In the genomic region with DNA sequence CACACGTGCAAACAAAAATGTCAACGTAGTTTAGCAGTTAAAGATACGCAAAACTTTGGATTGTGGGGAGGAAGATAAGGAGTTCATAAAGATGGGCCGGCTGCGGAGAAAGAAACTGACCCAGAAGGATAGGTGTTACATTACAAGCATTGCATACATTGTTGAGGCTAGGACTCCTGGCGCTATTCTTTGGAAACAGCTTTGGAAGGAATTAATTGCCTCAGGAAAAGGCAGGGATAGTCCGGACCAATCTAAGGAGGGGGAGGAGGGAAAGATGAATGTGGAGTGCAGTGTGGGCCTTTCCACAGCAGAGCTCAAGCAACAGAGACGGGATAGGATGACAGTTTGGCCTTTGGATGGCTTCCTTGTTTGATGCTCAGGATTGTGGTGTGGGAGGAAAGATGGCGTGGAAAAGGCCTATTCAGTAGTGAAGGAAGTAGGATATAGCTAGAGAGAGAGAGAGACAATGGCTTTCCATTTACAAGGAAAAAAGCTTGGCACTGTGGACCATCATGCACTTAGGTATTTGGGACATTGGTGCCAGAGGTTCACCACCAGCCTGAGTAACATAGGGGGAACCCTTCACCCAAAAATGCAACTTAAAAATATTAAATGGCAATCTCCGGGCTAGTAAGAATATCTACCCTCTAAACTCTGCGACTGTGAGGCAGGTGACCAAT, we compare ENCODE assay signal across 8 mouse cellular contexts. TPM values are rescaled to one million over a fixed set of nuclear protein-coding genes. Genes with fewer than 3 reads are reported as not detected.
DNase-seq lines count a peak whose midpoint lies in the region; ATAC-seq and TF ChIP-seq lines count a peak whose summit lies in the region.

No protein-coding gene starts in this region.

- peak overlapping the region; percentile 91 for H3K4me2 ChIP-seq in kidney, postnatal 0 days (ENCODE audit: low read length)
- peak overlapping the region; percentile 96 for H3K4me2 ChIP-seq in hindbrain, embryonic 14.5 days (replicated peaks)
- peak overlapping the region; percentile 84 for H3K4me2 ChIP-seq in midbrain, embryonic 15.5 days

- peak overlapping the region; percentile 95 for H3K9ac ChIP-seq in kidney, postnatal 0 days (ENCODE audit: low read depth, low read length)
- peak overlapping the region; percentile 79 for H3K9ac ChIP-seq in hindbrain, embryonic 14.5 days
- peak overlapping the region; percentile 91 for H3K9ac ChIP-seq in midbrain, embryonic 15.5 days

- H3K36me3 ChIP-seq in kidney, postnatal 0 days (ENCODE audit: insufficient read depth, low read length): peaks cover 4% of the 10 kb centered on the region; the same call in 1 of the 2 replicates
- peaks cover 9% of the 10 kb centered on the region for H3K36me3 ChIP-seq in hindbrain, embryonic 14.5 days (replicated peaks; ENCODE audit: control insufficient read depth, insufficient read depth)
- H3K36me3 ChIP-seq in midbrain, embryonic 15.5 days (replicated peaks): no peaks in the 10 kb centered on the region

- no peaks in the 10 kb centered on the region for H3K9me3 ChIP-seq in kidney, postnatal 0 days (replicated peaks; ENCODE audit: low read length)
- no peaks in the 10 kb centered on the region for H3K9me3 ChIP-seq in hindbrain, embryonic 14.5 days (ENCODE audit: control insufficient read depth, low read length)
- H3K9me3 ChIP-seq in midbrain, embryonic 15.5 days: no peaks in the 10 kb centered on the region

- no peak for ATAC-seq in kidney, postnatal 0 days (replicated peaks; ENCODE audit: low FRiP score, low read depth)
- ATAC-seq in hindbrain, embryonic 14.5 days (ENCODE audit: low FRiP score): no peak
- no peak for ATAC-seq in midbrain, embryonic 15.5 days (replicated peaks)

- no peaks in the 10 kb centered on the region for H3K27me3 ChIP-seq in kidney, postnatal 0 days (ENCODE audit: insufficient read depth, low read length)
- H3K27me3 ChIP-seq in hindbrain, embryonic 14.5 days (ENCODE audit: control insufficient read depth, insufficient read depth, low read length): no peaks in the 10 kb centered on the region
- H3K27me3 ChIP-seq in midbrain, embryonic 15.5 days (replicated peaks): no peaks in the 10 kb centered on the region

- peak overlapping the region; percentile 99 for H3K4me3 ChIP-seq in kidney, postnatal 0 days (replicated peaks; ENCODE audit: low read depth, low read length)
- H3K4me3 ChIP-seq in bone marrow macrophage, adult 2 months (ENCODE audit: insufficient read depth, low read length): peak overlapping the region; percentile 73
- H3K4me3 ChIP-seq in hindbrain, embryonic 14.5 days (replicated peaks; ENCODE audit: low read length): peak overlapping the region; percentile 66
- peak overlapping the region; percentile 83 for H3K4me3 ChIP-seq in midbrain, embryonic 15.5 days

- TF ChIP-seq POLR2A in bone marrow macrophage, adult 2 months (IDR thresholded peaks at IDR 0.05; ENCODE audit: borderline replicate concordance, low read depth, low read length): no peak

- peak; percentile 23 for DNase-seq in kidney, postnatal 0 days (ENCODE audit: low spot score)
- no peak for DNase-seq in kidney, adult 11 months
- no peak for DNase-seq in hindbrain, embryonic 14.5 days (ENCODE audit: low spot score)
- DNase-seq in thymus, postnatal 14 days: no peak
- no peak for DNase-seq in adrenal gland, postnatal 4 days (ENCODE audit: low spot score in 2 of 2)
- DNase-seq in spleen, postnatal 36 days (ENCODE audit: low spot score in 2 of 2): no peak

- peaks cover 18% of the 10 kb centered on the region for H3K4me1 ChIP-seq in kidney, postnatal 0 days (replicated peaks; ENCODE audit: insufficient read depth, low read length)
- peaks cover 20% of the 10 kb centered on the region for H3K4me1 ChIP-seq in bone marrow macrophage, adult 2 months (ENCODE audit: control insufficient read depth, insufficient read depth, low read length)
- peaks cover 23% of the 10 kb centered on the region for H3K4me1 ChIP-seq in hindbrain, embryonic 14.5 days (replicated peaks; ENCODE audit: control insufficient read depth, insufficient read depth, low read length)
- peaks cover 27% of the 10 kb centered on the region for H3K4me1 ChIP-seq in midbrain, embryonic 15.5 days

- H3K27ac ChIP-seq in kidney, postnatal 0 days: peak overlapping the region; percentile 93; the same call in 1 of the 2 replicates
- H3K27ac ChIP-seq in bone marrow macrophage, adult 2 months (ENCODE audit: insufficient read depth, low read depth, low read length): peak overlapping the region; percentile 87
- H3K27ac ChIP-seq in hindbrain, embryonic 14.5 days: no peak overlapping the region
- H3K27ac ChIP-seq in midbrain, embryonic 15.5 days: no peak overlapping the region

- no peak for TF ChIP-seq CTCF in kidney, postnatal 0 days (IDR thresholded peaks at IDR 0.05; ENCODE audit: low read depth)
- no peak for TF ChIP-seq CTCF in bone marrow macrophage, adult 2 months (IDR thresholded peaks at IDR 0.05; ENCODE audit: low read depth, low read length)

- 19% methylated on average over 11 of the region's 11 CpGs for WGBS in kidney, postnatal 0 days
- WGBS in hindbrain, embryonic 14.5 days: 34% methylated on average over 11 of the region's 11 CpGs
- 31% methylated on average over 11 of the region's 11 CpGs for WGBS in midbrain, embryonic 15.5 days

RNA-seq across cellular contexts. Expression of gene Clta, which starts 9.3 kb away (rescaled TPM):
- polyA plus RNA-seq in kidney, postnatal 0 days (2015; fragmentation: Nextera tagmentation; extraction: Ambion mirVana): 293 and 300 TPM in 2 replicates
- polyA plus RNA-seq in bone marrow macrophage, adult 2 months (2012; ENCODE audit: insufficient read depth, insufficient read length, missing spikeins): 840 and 888 TPM in 2 replicates
- polyA plus RNA-seq in hindbrain, embryonic 14.5 days (2014; fragmentation: Nextera tagmentation; extraction: Ambion mirVana): 348 and 365 TPM in 2 replicates
- polyA plus RNA-seq in midbrain, embryonic 15.5 days (2015; fragmentation: Nextera tagmentation; extraction: Ambion mirVana): 331 and 334 TPM in 2 replicates
- total RNA-seq in adrenal gland, postnatal 4 days (2021): 100 to 1,000 TPM; 202 to 211 TPM

RNA-seq across cellular contexts. Expression of gene Ccin, which starts 30.2 kb away (rescaled TPM):
- polyA plus RNA-seq in kidney, postnatal 0 days (2015; fragmentation: Nextera tagmentation; extraction: Ambion mirVana): not detected in 2 replicates
- polyA plus RNA-seq in bone marrow macrophage, adult 2 months (2012; ENCODE audit: insufficient read depth, insufficient read length, missing spikeins): not detected in 2 replicates
- 0.09 TPM in 1 of 2 replicates, not detected in the other for polyA plus RNA-seq in hindbrain, embryonic 14.5 days (2014; fragmentation: Nextera tagmentation; extraction: Ambion mirVana)
- polyA plus RNA-seq in midbrain, embryonic 15.5 days (2015; fragmentation: Nextera tagmentation; extraction: Ambion mirVana): not detected in 2 replicates
- total RNA-seq in adrenal gland, postnatal 4 days (2021): under 1 TPM in 1 of 2 experiments, not detected in 1; 0.20 TPM

RNA-seq across cellular contexts. Expression of gene Glipr2, which starts 56.3 kb away (rescaled TPM):
- polyA plus RNA-seq in kidney, postnatal 0 days (2015; fragmentation: Nextera tagmentation; extraction: Ambion mirVana): 54.9 and 59.1 TPM in 2 replicates
- 1.8 and 2.1 TPM in 2 replicates for polyA plus RNA-seq in bone marrow macrophage, adult 2 months (2012; ENCODE audit: insufficient read depth, insufficient read length, missing spikeins)
- 41.4 and 43.3 TPM in 2 replicates for polyA plus RNA-seq in hindbrain, embryonic 14.5 days (2014; fragmentation: Nextera tagmentation; extraction: Ambion mirVana)
- 28.6 and 29.2 TPM in 2 replicates for polyA plus RNA-seq in midbrain, embryonic 15.5 days (2015; fragmentation: Nextera tagmentation; extraction: Ambion mirVana)
- total RNA-seq in adrenal gland, postnatal 4 days (2021): 10 to 100 TPM; 14.6 to 18.0 TPM

Comparison
In these comparisons a context has a peak if more than half of its experiments do, and no peak if none do; other contexts are left out.
1. H3K27ac ChIP-seq: peak in kidney, postnatal 0 days (single experiment) and bone marrow macrophage, adult 2 months (single experiment); none in hindbrain, embryonic 14.5 days (single experiment) and midbrain, embryonic 15.5 days (single experiment).
2. Peak in every context shown above with its lines, with median percentiles within 50 percentile points of each other: H3K4me2 ChIP-seq, H3K4me3 ChIP-seq and H3K9ac ChIP-seq.